Mouse (Mus musculus) myocyte (in vitro differentiated cells): ENCODE data around the gene Rest. TPM values are rescaled to one million over a fixed set of nuclear protein-coding genes. Genes with fewer than 3 reads are reported as not detected.

Experiments used
- H3K27me3 ChIP-seq: one replicate; pipeline ENCODE4 v1.6.1; 2011; ENCODE audit not compliant: control insufficient read depth, insufficient read depth, insufficient read length
- H3K36me3 ChIP-seq: one replicate; pipeline ENCODE4 v1.6.1; 2011; ENCODE audit not compliant: control insufficient read depth, insufficient read depth
- H3K4me2 ChIP-seq: one replicate; pipeline ENCODE4 v1.6.1; 2011; ENCODE audit warnings: low read depth, control low read depth
- H3K4me3 ChIP-seq: one replicate; pipeline ENCODE4 v1.5.1; 2011; ENCODE audit warnings: mild to moderate bottlenecking, control low read depth, moderate library complexity
- H3K79me2 ChIP-seq: one replicate; pipeline ENCODE4 v1.6.1; 2011; ENCODE audit not compliant: control insufficient read depth, insufficient read depth
- H3ac ChIP-seq: one replicate; pipeline ENCODE4 v1.6.1; 2011; ENCODE audit not compliant: control insufficient read depth, insufficient read length
- CEBPB ChIP-seq: IDR thresholded peaks from 2 replicates; pipeline ENCODE4 v1.6.1; 2011; ENCODE audit warnings: mild to moderate bottlenecking, moderate library complexity; ENCODE audit not compliant: poor library complexity, insufficient read depth, severe bottlenecking
- E2F4 ChIP-seq: IDR thresholded peaks from one replicate; pipeline ENCODE4 v1.6.1; 2011; ENCODE audit warnings: mild to moderate bottlenecking, control low read depth, moderate library complexity; ENCODE audit not compliant: insufficient read depth
- MAX ChIP-seq: IDR thresholded peaks from one replicate; pipeline ENCODE4 v1.6.1; 2011; ENCODE audit warnings: low read depth, mild to moderate bottlenecking, control low read depth
- MYOD1 ChIP-seq, 3 experiments: IDR thresholded peaks; one replicate each; pipeline ENCODE4 v1.6.1; 2011; ENCODE audit warnings: control low read depth in 2 of 3, low read depth in 2 of 3, mild to moderate bottlenecking in 2 of 3, moderate library complexity in 1 of 3; ENCODE audit not compliant: insufficient read length in 2 of 3, control insufficient read depth in 1 of 3
- MYOG ChIP-seq, 3 experiments: IDR thresholded peaks; one replicate each; pipeline ENCODE4 v1.6.1; 2011; ENCODE audit warnings: control low read depth in 2 of 3, low read depth in 2 of 3, mild to moderate bottlenecking in 2 of 3; ENCODE audit not compliant: insufficient read length in 2 of 3, control insufficient read depth in 1 of 3, insufficient read depth in 1 of 3
- POLR2A ChIP-seq: IDR thresholded peaks from one replicate; pipeline ENCODE4 v1.6.1; 2011; ENCODE audit warnings: low read depth, mild to moderate bottlenecking, control low read depth, moderate library complexity; ENCODE audit not compliant: insufficient read length
- POLR2AphosphoS2 ChIP-seq: IDR thresholded peaks from one replicate; pipeline ENCODE4 v1.6.1; 2011; ENCODE audit warnings: low read depth, control low read depth; ENCODE audit not compliant: insufficient read length
- REST ChIP-seq: IDR thresholded peaks from one replicate; pipeline ENCODE4 v1.6.1; 2011; ENCODE audit warnings: mild to moderate bottlenecking, control low read depth, moderate library complexity; ENCODE audit not compliant: insufficient read depth, insufficient read length
- SRF ChIP-seq: IDR thresholded peaks from one replicate; pipeline ENCODE4 v1.6.1; 2011; ENCODE audit warnings: low read depth; ENCODE audit not compliant: control insufficient read depth, insufficient read length
- TCF12 ChIP-seq: IDR thresholded peaks from one replicate; pipeline ENCODE4 v1.6.1; 2011; ENCODE audit warnings: mild to moderate bottlenecking, control low read depth; ENCODE audit not compliant: poor library complexity, insufficient read depth, severe bottlenecking
- TCF3 ChIP-seq: IDR thresholded peaks from one replicate; pipeline ENCODE4 v1.6.1; 2011; ENCODE audit warnings: low read depth, control low read depth; ENCODE audit not compliant: insufficient read length
- USF1 ChIP-seq: IDR thresholded peaks from one replicate; pipeline ENCODE4 v1.6.1; 2011; ENCODE audit warnings: low read depth, mild to moderate bottlenecking, control low read depth, moderate library complexity
- polyA plus RNA-seq: library from polyadenylated mRNA; unstranded; fragments of >200 nt; fragmentation: generic; extraction: Trizol; gene quantifications from one replicate; pipeline ENCODE4 v1.2.1, GENCODE M21; 2012; ENCODE audit warnings: missing spikeins

Gene Rest
- polyA plus RNA-seq, 1 experiment: 7.2 TPM

- H3K36me3 ChIP-seq: no peaks in the 10 kb centered on the region
- H3K79me2 ChIP-seq: no peaks in the 10 kb centered on the region
- TF ChIP-seq USF1 (peak; percentile 8), MYOD1 (IDR thresholded peaks at IDR 0.05; ENCODE audit: control insufficient read depth in 1 of 3, insufficient read length in 2 of 3, low read depth in 2 of 3) (peak in 2 of 3 experiments; percentile 80 to 87), E2F4 (no peak)
- no peak overlapping the region for H3ac ChIP-seq
- peak overlapping the region; percentile 15 for H3K4me3 ChIP-seq
- no peaks in the 10 kb centered on the region for H3K27me3 ChIP-seq
- peak overlapping the region; percentile 88 for H3K4me2 ChIP-seq
These were observed 19.3 kb upstream of the Rest start for GRCm38 (mm10) chr5:77245787-77246671.

DNA sequence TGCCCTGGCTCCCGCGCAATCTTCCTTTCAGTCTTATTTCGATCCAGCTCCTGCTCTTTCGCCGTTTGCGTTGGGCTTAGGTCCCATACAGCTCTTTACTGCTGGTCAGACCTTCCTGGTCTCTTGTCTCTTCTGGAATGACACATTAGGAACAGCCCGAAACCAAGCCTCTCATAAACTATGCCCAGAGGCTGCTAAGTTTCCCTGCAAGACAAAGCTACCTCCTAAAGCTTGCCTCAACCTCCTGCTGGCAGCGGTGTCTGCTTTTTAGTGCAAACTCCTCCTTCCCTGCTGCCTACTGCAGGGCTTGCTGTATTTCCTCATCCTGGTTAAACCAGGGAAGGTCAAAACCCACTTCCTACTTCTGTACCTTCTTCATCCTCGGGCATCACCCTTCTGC lies 15.2 kb upstream of the Rest start:
- no peak overlapping the region for H3K4me3 ChIP-seq
- no peaks in the 10 kb centered on the region for H3K36me3 ChIP-seq
- TF ChIP-seq POLR2A (no peak), MYOD1 (IDR thresholded peaks at IDR 0.05; ENCODE audit: control insufficient read depth in 1 of 3, insufficient read length in 2 of 3, low read depth in 2 of 3) (no peak), MYOG (IDR thresholded peaks at IDR 0.05; ENCODE audit: control insufficient read depth in 1 of 3, insufficient read depth in 1 of 3, insufficient read length in 2 of 3, low read depth in 2 of 3) (no peak)
- H3K79me2 ChIP-seq: no peaks in the 10 kb centered on the region
- no peaks in the 10 kb centered on the region for H3K27me3 ChIP-seq
- no peak overlapping the region for H3K4me2 ChIP-seq
- H3ac ChIP-seq: no peak overlapping the region

DNA sequence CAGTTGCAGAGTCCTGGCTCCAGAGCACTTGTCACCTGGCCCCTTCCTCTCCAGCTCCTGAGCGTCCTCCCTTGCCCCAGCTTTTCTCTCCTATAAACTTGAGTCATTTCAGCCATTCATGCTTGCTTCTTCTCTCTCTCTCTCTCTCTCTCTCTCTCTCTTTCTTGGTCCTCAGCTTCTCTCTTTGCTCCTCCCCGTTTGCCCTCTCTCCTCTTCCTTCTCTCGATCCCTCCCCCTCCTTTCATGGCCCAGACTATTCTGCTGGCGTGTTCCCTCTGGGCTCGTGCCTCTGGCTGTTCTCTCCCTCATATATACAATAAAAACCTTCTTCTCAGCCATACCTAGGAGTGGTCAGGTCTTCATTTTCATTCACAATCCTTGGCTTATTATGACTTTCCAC lies 13.6 kb upstream of the Rest start:
- H3K4me3 ChIP-seq: no peak overlapping the region
- H3K79me2 ChIP-seq: no peaks in the 10 kb centered on the region
- H3K36me3 ChIP-seq: no peaks in the 10 kb centered on the region
- H3ac ChIP-seq: no peak overlapping the region
- no peak for TF ChIP-seq MAX
- H3K4me2 ChIP-seq: peak overlapping the region; percentile 81
- no peaks in the 10 kb centered on the region for H3K27me3 ChIP-seq

- Histone ChIP-seq H3K79me2 (no peaks in the 10 kb centered on the region), H3K36me3 (no peaks in the 10 kb centered on the region), H3K27me3 (no peaks in the 10 kb centered on the region), H3K4me3 (no peak overlapping the region), H3ac (no peak overlapping the region), H3K4me2 (peak overlapping the region; percentile 81)
- TF ChIP-seq MYOD1 (IDR thresholded peaks at IDR 0.05; ENCODE audit: control insufficient read depth in 1 of 3, insufficient read length in 2 of 3, low read depth in 2 of 3): peak in 1 of 3 experiments; percentile 36
- TF ChIP-seq REST: no peak
- no peak for TF ChIP-seq TCF3
- TF ChIP-seq MYOG (IDR thresholded peaks at IDR 0.05; ENCODE audit: control insufficient read depth in 1 of 3, insufficient read depth in 1 of 3, insufficient read length in 2 of 3, low read depth in 2 of 3): no peak
- TF ChIP-seq TCF12: no peak
- no peak for TF ChIP-seq MAX
- TF ChIP-seq CEBPB: peak; percentile 77
- TF ChIP-seq POLR2A: no peak
- no peak for TF ChIP-seq USF1
- no peak for TF ChIP-seq E2F4
These were observed 13.0 kb upstream of the Rest start for GRCm38 (mm10) chr5:77252115-77252827.

- H3K27me3 ChIP-seq: no peaks in the 10 kb centered on the region
- H3K36me3 ChIP-seq: no peaks in the 10 kb centered on the region
- H3ac ChIP-seq: no peak overlapping the region
- no peak overlapping the region for H3K4me2 ChIP-seq
- TF ChIP-seq POLR2AphosphoS2: no peak
- TF ChIP-seq SRF: no peak
- TF ChIP-seq MAX: no peak
- TF ChIP-seq TCF12: no peak
- no peak for TF ChIP-seq MYOG (IDR thresholded peaks at IDR 0.05; ENCODE audit: control insufficient read depth in 1 of 3, insufficient read depth in 1 of 3, insufficient read length in 2 of 3, low read depth in 2 of 3)
- no peak for TF ChIP-seq REST
- TF ChIP-seq MYOD1 (IDR thresholded peaks at IDR 0.05; ENCODE audit: control insufficient read depth in 1 of 3, insufficient read length in 2 of 3, low read depth in 2 of 3): no peak
- no peak for TF ChIP-seq USF1
- TF ChIP-seq CEBPB: no peak
- no peak for TF ChIP-seq POLR2A
- no peak for TF ChIP-seq E2F4
- no peak for TF ChIP-seq TCF3
- no peak overlapping the region for H3K4me3 ChIP-seq
- no peaks in the 10 kb centered on the region for H3K79me2 ChIP-seq
These were observed 12.1 kb upstream of the Rest start for GRCm38 (mm10) chr5:77253154-77253553.
